Mouse (Mus musculus) forebrain, embryonic 11.5 days (tissue): ENCODE measurements around the gene Ankzf1. TPM values are rescaled to one million over a fixed set of nuclear protein-coding genes. Genes with fewer than 3 reads are reported as not detected.

Experiments
- ATAC-seq: fragments of 200-750 bp; cut with Nextera tagmentation; replicated peaks from 2 replicates; pipeline ENCODE4 v1.8.0; 2017; ENCODE audit warnings: moderate TSS enrichment; ENCODE audit not compliant: low FRiP score
- DNase-seq: peaks from one replicate; pipeline ENCODE4 v3.0.0-alpha.2; 2017; ENCODE audit warnings: low spot score
- H3K27ac ChIP-seq: fragments of 300-500 bp; sonication (generic); 2 replicates; pipeline ENCODE4 v1.5.1; 2014; ENCODE audit warnings: low read depth, low read length
- H3K27me3 ChIP-seq: fragments of 300-500 bp; sonication (generic); 2 replicates; pipeline ENCODE4 v1.6.1; 2014; ENCODE audit warnings: mild to moderate bottlenecking, low read length, mixed read lengths; ENCODE audit not compliant: control insufficient read depth, insufficient read depth
- H3K36me3 ChIP-seq: fragments of 300-500 bp; sonication (generic); 2 replicates; pipeline ENCODE4 v1.6.1; 2014; ENCODE audit warnings: mild to moderate bottlenecking, low read length, moderate library complexity, mixed read lengths; ENCODE audit not compliant: control insufficient read depth, insufficient read depth
- H3K4me1 ChIP-seq: fragments of 300-500 bp; sonication (generic); replicated peaks from 2 replicates; pipeline ENCODE4 v1.6.1; 2014; ENCODE audit warnings: low read length, mixed read lengths; ENCODE audit not compliant: control insufficient read depth, insufficient read depth
- H3K4me2 ChIP-seq: fragments of 300-500 bp; sonication (generic); 2 replicates; pipeline ENCODE4 v1.6.1; 2014; ENCODE audit warnings: low read depth, mild to moderate bottlenecking, low read length, moderate library complexity, mixed read lengths; ENCODE audit not compliant: severe bottlenecking
- H3K4me3 ChIP-seq: fragments of 300-500 bp; sonication (generic); 2 replicates; pipeline ENCODE4 v1.5.1; 2014; ENCODE audit warnings: low read depth, low read length
- H3K9ac ChIP-seq: fragments of 300-500 bp; sonication (generic); 2 replicates; pipeline ENCODE4 v1.6.1; 2014; ENCODE audit warnings: low read length
- H3K9me3 ChIP-seq: fragments of 300-500 bp; sonication (generic); 2 replicates; pipeline ENCODE4 v1.6.1; 2016; ENCODE audit warnings: low read length, mixed read lengths; ENCODE audit not compliant: control insufficient read depth
- WGBS: fragments of 180-500 bp; shearing (Covaris S2); extraction: QIAGEN DNeasy Blood & Tissue Kit; methylation state at CpG from one replicate; pipeline ENCODE4 v1.1.7; 2014; 5-methylcytosine and 5-hydroxymethylcytosine counted together
- polyA plus RNA-seq: library from polyadenylated mRNA; unstranded; fragments of >200 nt; fragmentation: Nextera tagmentation; extraction: Ambion mirVana; gene quantifications from 2 replicates; pipeline ENCODE4 v1.2.1, GENCODE M21; 2014

Gene Ankzf1
- polyA plus RNA-seq, 1 experiment from 2014 or later, result 19.0 TPM

DNA sequence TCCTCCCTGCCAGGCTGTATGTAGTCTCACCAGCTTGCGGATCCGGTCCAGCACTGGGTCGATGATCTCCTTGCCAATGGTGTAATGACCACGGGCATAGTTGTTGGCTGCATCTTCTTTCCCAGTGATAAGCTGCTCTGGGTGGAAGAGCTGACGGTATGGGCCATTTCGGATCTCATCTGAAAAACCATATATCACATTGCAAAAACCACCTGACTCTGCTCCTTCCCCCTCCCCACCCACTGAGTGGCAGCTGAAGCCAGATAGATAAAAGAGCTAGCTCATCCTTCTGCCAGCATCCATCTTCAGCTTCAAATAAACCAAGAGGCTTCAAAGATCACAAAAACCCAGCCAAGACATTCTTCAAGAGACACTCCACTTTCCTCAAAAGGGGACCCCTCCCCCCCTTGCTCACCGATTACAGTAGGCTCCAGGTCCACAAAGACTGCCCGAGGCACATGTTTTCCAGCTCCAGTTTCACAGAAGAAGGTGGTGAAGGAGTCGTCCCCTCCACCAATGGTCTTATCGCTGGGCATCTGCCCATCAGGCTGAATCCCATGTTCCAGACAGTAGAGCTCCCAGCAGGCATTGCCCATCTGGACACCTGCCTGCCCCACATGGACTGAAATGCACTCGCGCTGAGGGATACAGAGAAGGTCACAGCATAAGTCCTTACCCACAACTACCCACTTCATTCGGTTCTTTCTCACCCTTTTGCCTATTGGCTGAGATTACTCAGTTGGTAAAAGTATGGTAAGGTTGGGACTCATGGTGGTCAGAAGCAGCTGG, 25.0 kb downstream of the Ankzf1 start:
- Histone ChIP-seq H3K27ac (no peak overlapping the region), H3K4me2 (no peak overlapping the region), H3K9me3 (no peaks in the 10 kb centered on the region), H3K4me3 (no peak overlapping the region), H3K4me1 (peaks cover 12% of the 10 kb centered on the region), H3K27me3 (peaks cover 46% of the 10 kb centered on the region), H3K9ac (no peak overlapping the region), H3K36me3 (no peaks in the 10 kb centered on the region; the same call in 1 of the 2 replicates)
- WGBS, result 80% methylated on average over 13 of the region's 13 CpGs
- no peak for ATAC-seq
- no peak for DNase-seq

DNA sequence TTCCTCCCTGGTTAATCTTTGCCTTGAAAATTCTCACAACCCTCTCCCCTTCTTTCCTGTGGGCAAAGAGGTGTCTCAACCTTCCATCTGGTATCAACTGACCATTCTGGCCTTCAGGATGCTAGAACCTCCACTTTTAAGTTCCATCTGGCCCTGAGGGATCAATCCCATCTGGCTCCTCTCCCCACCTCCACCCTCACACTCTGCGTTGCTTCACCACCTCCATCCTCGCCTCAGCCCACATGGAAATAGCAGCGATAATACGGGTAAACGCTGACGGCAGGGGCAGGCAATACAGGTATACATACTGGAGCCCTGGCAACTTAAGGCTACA, 25.9 kb downstream of the Ankzf1 start:
- 4% methylated on average over 6 of the region's 6 CpGs for WGBS

GRCm38 (mm10) chr1:75218227-75219001, 26.5 kb downstream of the Ankzf1 start:
- peaks cover 12% of the 10 kb centered on the region for H3K4me1 ChIP-seq
- H3K9me3 ChIP-seq, result no peaks in the 10 kb centered on the region
- H3K9ac ChIP-seq, result peak overlapping the region; percentile 17; the same call in 1 of the 2 replicates
- WGBS, result 3% methylated on average over 38 of the region's 38 CpGs
- H3K4me2 ChIP-seq, result peak overlapping the region; percentile 94
- H3K27me3 ChIP-seq, result peaks cover 48% of the 10 kb centered on the region
- DNase-seq (peak; percentile 59), ATAC-seq (0 out of 2 replicates have a peak, but pooled peaks have one; percentile 13)
- H3K4me3 ChIP-seq, result peak overlapping the region; percentile 52
- no peaks in the 10 kb centered on the region; the same call in 1 of the 2 replicates for H3K36me3 ChIP-seq
- H3K27ac ChIP-seq, result no peak overlapping the region

More for the DNA sequence above, 25.9 kb downstream of the Ankzf1 start:
- Histone ChIP-seq H3K4me2 (no peak overlapping the region), H3K36me3 (no peaks in the 10 kb centered on the region; the same call in 1 of the 2 replicates), H3K27ac (no peak overlapping the region), H3K9ac (no peak overlapping the region), H3K9me3 (no peaks in the 10 kb centered on the region), H3K4me1 (peaks cover 12% of the 10 kb centered on the region), H3K4me3 (peak overlapping the region; percentile 52; the same call in 1 of the 2 replicates), H3K27me3 (peaks cover 48% of the 10 kb centered on the region)
- ATAC-seq (no peak), DNase-seq (no peak)

DNA sequence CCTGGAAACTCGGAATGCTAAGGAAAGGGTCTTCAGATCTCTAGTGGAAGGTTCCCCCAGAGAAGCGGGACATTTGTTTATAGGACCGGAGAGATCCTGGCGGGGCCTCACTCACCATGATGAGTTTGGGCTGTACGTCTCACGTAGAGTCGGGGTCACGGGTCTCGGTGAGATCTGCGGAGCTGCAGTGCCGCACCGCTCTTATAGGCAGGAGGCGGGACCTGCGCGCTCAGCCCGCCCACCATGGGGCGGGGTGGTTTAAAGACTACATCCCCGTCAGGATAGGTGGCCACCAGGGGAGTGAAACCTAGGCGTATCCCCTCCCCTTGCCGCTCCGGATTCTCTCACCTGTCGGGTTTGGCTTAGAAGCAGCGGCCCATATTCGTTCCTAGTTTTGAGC, 27.1 kb downstream of the Ankzf1 start:
- Histone ChIP-seq H3K27ac (no peak overlapping the region), H3K9me3 (no peaks in the 10 kb centered on the region), H3K4me2 (peak overlapping the region; percentile 94), H3K4me1 (peaks cover 12% of the 10 kb centered on the region), H3K4me3 (peak overlapping the region; percentile 52), H3K27me3 (peaks cover 48% of the 10 kb centered on the region), H3K9ac (peak overlapping the region; percentile 46), H3K36me3 (no peaks in the 10 kb centered on the region; the same call in 1 of the 2 replicates)
- peak; percentile 82 for DNase-seq
- peak; percentile 79 for ATAC-seq
- WGBS, result 0% methylated on average over 24 of the region's 24 CpGs

GRCm38 (mm10) chr1:75219531-75219930, 27.6 kb downstream of the Ankzf1 start, which contains the start of gene Tuba4a:
Gene Tuba4a, minus strand, starts transcription at chr1:75219865.
- peak within 1 kb of the TSS; percentile 94 for H3K4me2 ChIP-seq
- ATAC-seq (peak; percentile 57), DNase-seq (peak; percentile 67)
- peaks cover 12% of the 10 kb centered on the region for H3K4me1 ChIP-seq
- peaks cover 48% of the 10 kb centered on the region for H3K27me3 ChIP-seq
- WGBS, result under 1% methylated on average over 34 of the region's 34 CpGs
- H3K9me3 ChIP-seq, result no peaks in the 10 kb centered on the region
- peak within 1 kb of the TSS; percentile 46 for H3K9ac ChIP-seq
- no peaks in the 10 kb centered on the region; the same call in 1 of the 2 replicates for H3K36me3 ChIP-seq
- no peak within 1 kb of the TSS for H3K27ac ChIP-seq
- peak within 1 kb of the TSS; percentile 52 for H3K4me3 ChIP-seq

DNA sequence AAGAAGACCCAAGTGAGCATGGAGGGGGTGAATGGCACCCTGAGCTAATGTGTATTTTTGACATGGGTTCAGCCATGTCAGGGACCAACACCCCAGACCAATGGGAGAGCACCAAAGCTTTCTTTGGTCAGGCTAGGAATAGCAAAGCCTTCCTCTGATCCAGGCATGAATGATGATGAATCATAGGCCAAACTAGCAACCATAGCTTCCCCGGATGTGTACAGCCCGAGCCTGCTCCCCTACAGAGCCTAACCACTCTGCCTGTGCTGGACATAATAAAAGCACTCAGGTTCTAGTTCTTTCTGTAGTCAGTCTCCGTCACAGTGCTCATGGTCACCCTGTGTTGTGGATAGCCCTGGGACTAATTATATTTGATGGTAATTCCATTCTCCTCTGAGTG, 29.6 kb downstream of the Ankzf1 start:
- H3K9me3 ChIP-seq, result no peaks in the 10 kb centered on the region
- H3K9ac ChIP-seq, result no peak overlapping the region
- ATAC-seq (no peak), DNase-seq (no peak)
- peaks cover 48% of the 10 kb centered on the region for H3K27me3 ChIP-seq
- no peak overlapping the region for H3K27ac ChIP-seq
- H3K4me3 ChIP-seq, result no peak overlapping the region
- WGBS, result 82% methylated on average over 3 of the region's 3 CpGs
- no peak overlapping the region for H3K4me2 ChIP-seq
- peaks cover 12% of the 10 kb centered on the region for H3K4me1 ChIP-seq
- H3K36me3 ChIP-seq, result no peaks in the 10 kb centered on the region

DNA sequence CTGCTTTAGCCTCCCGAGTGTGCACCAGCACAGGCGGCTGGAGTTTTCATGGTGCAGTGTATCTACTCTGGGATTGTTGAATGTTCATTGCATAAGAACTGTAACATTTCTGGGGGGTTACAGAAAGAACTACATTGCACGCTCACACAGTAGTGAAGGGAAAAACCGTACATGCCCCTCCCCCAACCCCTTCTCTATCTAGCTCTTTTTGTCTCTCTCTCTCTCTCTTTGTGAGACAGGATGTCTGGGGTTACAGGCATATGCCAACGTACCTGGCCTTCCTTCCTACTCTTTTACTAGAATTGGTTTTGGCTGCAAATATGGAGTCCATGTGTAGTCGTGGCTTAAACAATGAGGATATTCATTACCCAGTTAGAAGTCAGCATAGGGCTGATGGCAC, 31.0 kb downstream of the Ankzf1 start:
- Histone ChIP-seq H3K4me2 (no peak overlapping the region), H3K9me3 (no peaks in the 10 kb centered on the region), H3K4me1 (peaks cover 12% of the 10 kb centered on the region), H3K36me3 (no peaks in the 10 kb centered on the region), H3K9ac (no peak overlapping the region), H3K27me3 (peaks cover 36% of the 10 kb centered on the region), H3K27ac (no peak overlapping the region), H3K4me3 (no peak overlapping the region)
- WGBS, result 82% methylated on average over 6 of the region's 6 CpGs
- ATAC-seq, result no peak
- DNase-seq, result no peak

DNA sequence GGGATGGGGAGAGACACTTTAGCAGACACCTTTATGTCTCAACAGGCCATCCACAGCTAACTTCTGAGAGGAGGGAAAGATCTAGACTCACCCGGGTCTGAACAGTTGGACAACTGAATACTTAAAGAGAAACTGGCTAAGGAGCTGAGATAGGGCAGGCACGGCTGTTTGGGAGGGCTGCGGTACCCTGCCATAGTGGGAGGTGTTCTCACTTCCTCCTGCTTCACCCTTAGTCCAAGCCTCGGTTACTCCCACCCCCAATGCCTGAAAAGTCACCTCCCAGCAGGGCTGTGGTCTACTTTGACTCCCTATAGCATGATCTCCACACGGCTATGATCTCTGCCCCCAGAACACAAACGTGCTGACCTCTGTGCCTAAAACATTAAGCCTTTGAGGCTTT, 31.6 kb downstream of the Ankzf1 start:
- WGBS, result 73% methylated on average over 6 of the region's 6 CpGs
- H3K27ac ChIP-seq, result no peak overlapping the region
- H3K9ac ChIP-seq, result no peak overlapping the region
- ATAC-seq (no peak), DNase-seq (no peak)
- no peaks in the 10 kb centered on the region for H3K9me3 ChIP-seq
- no peaks in the 10 kb centered on the region for H3K36me3 ChIP-seq
- no peak overlapping the region for H3K4me2 ChIP-seq
- no peak overlapping the region for H3K4me3 ChIP-seq
- H3K4me1 ChIP-seq, result peaks cover 9% of the 10 kb centered on the region
- peaks cover 30% of the 10 kb centered on the region for H3K27me3 ChIP-seq
